Mouse (Mus musculus): Measurements from ENCODE around the gene Chrnb2. TPM values are rescaled to one million over a fixed set of nuclear protein-coding genes. Genes with fewer than 3 reads are reported as not detected.

The Chrnb2 gene
- polyA plus RNA-seq, 1 experiment from 2014 or later: 0.89 TPM

DNA sequence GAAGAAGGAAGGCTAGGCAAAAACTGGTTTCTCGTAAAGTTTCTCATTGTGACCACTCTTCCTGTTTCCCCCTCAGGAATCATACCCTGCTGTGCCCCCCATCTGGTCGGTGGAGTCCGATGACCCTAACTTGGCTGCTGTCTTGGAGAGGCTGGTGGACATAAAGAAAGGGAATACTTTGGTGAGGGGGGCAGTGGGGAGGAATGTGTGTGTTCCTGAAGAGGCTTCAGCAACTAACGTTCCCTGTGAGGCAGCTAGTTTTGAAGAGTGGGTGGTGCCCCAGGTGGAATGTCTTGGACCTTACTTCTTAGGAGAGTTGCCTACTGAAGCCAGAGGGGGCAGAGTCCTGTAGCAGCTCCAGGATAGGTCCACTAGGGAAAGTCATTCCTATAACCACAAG is 11.6 kb upstream of the Chrnb2 start:
- peaks cover 39% of the 10 kb centered on the region for H3K4me1 ChIP-seq
- no peak overlapping the region for H3K4me2 ChIP-seq (replicated peaks)
- H3K27ac ChIP-seq (replicated peaks): no peak overlapping the region
- no peaks in the 10 kb centered on the region for H3K9me3 ChIP-seq (replicated peaks)
- no peak for ATAC-seq (ENCODE audit: insufficient number of reproducible peaks, low FRiP score, low TSS enrichment, low read depth)
- H3K36me3 ChIP-seq: peaks cover 51% of the 10 kb centered on the region
- no peak overlapping the region for H3K4me3 ChIP-seq (replicated peaks)
- H3K9ac ChIP-seq: no peak overlapping the region
- WGBS: 79% methylated on average over 4 of the region's 4 CpGs
- H3K27me3 ChIP-seq: no peaks in the 10 kb centered on the region

DNA sequence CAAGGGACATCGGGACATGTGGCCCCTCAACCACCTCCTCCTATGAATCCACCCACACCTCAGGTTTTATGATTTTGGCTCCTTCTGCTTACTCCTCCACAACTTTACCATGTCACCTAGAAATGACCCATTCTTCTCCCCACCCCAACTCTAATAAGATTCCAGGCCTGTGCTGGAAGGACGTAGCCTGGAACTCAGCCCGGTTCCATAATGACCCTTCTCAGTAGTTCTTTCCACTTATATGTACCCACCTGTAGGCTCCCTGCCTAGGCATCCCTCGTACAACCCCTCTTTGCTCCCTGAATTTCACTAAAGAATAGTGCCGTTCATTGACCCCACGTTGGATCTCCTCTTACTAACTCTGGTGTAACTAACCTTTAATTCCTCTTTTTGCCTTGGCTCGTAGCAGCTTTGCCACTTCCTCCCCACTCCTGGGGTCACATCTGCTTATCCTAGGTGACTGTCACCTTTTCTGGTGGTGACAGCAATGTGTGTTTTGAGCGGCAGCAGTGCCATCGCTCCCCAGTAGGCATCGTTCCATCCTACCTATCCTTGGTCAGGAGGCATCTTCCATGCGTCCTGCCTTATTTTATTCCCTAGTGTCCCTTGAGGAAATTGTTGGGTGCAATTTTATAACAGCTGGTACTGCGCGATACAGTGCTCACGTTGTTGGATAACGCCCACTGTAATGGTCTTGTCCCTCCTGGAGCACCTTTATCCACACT is 10.0 kb upstream of the Chrnb2 start:
- no peaks in the 10 kb centered on the region for H3K9me3 ChIP-seq (replicated peaks)
- no peak overlapping the region; the same call in 1 of the 2 replicates for H3K27ac ChIP-seq (replicated peaks)
- H3K36me3 ChIP-seq: peaks cover 35% of the 10 kb centered on the region
- ATAC-seq (ENCODE audit: insufficient number of reproducible peaks, low FRiP score, low TSS enrichment, low read depth): no peak
- peaks cover 39% of the 10 kb centered on the region for H3K4me1 ChIP-seq
- WGBS: 42% methylated on average over 15 of the region's 15 CpGs
- peak overlapping the region; percentile 82 for H3K4me2 ChIP-seq (replicated peaks)
- H3K4me3 ChIP-seq (replicated peaks): peak overlapping the region; percentile 98
- H3K27me3 ChIP-seq: no peaks in the 10 kb centered on the region
- peak overlapping the region; percentile 99 for H3K9ac ChIP-seq

DNA sequence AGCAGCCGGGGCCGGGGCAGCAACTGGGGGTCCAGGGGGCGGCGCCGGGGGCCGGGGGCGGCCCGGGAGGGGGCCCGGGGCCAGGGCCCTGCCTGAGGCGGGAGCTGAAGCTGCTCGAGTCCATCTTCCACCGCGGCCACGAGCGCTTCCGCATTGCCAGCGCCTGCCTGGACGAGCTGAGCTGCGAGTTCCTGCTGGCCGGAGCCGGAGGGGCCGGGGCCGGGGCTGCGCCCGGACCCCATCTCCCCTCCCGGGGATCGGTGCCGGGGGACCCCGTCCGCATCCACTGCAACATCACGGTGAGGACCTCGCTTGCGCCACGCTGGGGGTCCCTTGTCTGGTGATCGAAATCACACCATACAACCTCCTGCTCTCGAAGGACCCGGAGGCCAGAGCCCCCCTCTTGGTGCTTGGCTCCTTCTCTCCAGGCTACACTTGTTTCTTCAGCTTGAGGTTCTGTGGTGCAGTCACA is 9.3 kb upstream of the Chrnb2 start:
- Histone ChIP-seq H3K27ac (replicated peaks) (peak overlapping the region; percentile 96), H3K9ac (peak overlapping the region; percentile 99), H3K27me3 (no peaks in the 10 kb centered on the region), H3K9me3 (replicated peaks) (no peaks in the 10 kb centered on the region), H3K36me3 (peaks cover 28% of the 10 kb centered on the region), H3K4me3 (replicated peaks) (peak overlapping the region; percentile 98), H3K4me1 (peaks cover 39% of the 10 kb centered on the region), H3K4me2 (replicated peaks) (peak overlapping the region; percentile 82)
- WGBS: under 1% methylated on average over 32 of the region's 37 CpGs
- ATAC-seq (ENCODE audit: insufficient number of reproducible peaks, low FRiP score, low TSS enrichment, low read depth): peak; percentile 24

DNA sequence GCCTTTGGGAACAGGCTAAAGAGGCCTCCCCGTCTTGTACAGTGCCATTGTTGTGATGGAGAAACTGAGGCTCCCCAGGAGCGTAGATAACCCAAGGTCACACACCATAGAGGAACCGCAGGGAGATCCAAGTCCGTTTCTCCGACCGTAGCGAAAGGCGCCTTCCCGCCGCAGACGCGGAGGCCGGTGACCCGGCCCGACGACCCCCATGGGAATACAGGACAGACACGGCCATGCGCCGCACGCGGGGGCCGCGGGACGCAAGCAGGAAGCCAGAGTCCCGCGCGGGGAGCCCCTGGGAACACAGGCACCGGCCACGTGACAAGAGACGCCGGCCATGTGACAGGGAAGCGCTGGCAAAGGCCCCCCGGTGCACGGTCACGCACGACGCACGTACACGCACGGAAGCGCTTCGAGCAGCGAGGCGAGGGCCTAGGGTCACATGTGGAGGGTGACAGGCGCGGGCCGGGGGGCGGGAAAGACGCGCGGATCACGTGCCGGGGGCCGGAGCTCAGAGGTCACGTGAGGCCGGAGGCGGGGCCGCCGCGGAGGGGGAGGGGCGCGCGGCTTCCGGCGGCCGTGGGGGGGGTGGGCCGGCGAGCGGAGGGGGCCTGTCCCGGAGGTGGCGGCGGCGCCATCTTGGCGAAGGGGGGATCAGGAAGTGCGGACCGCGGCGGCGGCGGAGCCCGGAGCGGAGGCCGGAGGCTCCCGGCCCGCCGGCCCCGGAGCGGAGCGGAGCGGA is 8.7 kb upstream of the Chrnb2 start, which contains the start of gene Ube2q1:
Gene Ube2q1, plus strand, starts transcription at position 649 of the 742 bp plus-strand sequence.
- Histone ChIP-seq H3K27me3 (no peaks in the 10 kb centered on the region), H3K4me2 (replicated peaks) (peak within 1 kb of the TSS; percentile 82), H3K27ac (replicated peaks) (peak within 1 kb of the TSS; percentile 96), H3K4me1 (peaks cover 39% of the 10 kb centered on the region), H3K36me3 (peaks cover 22% of the 10 kb centered on the region), H3K9me3 (replicated peaks) (no peaks in the 10 kb centered on the region), H3K9ac (peak within 1 kb of the TSS; percentile 99), H3K4me3 (replicated peaks) (peak within 1 kb of the TSS; percentile 98)
- ATAC-seq (ENCODE audit: insufficient number of reproducible peaks, low FRiP score, low TSS enrichment, low read depth): peak; percentile 94
- 1% methylated on average over 70 of the region's 90 CpGs for WGBS

DNA sequence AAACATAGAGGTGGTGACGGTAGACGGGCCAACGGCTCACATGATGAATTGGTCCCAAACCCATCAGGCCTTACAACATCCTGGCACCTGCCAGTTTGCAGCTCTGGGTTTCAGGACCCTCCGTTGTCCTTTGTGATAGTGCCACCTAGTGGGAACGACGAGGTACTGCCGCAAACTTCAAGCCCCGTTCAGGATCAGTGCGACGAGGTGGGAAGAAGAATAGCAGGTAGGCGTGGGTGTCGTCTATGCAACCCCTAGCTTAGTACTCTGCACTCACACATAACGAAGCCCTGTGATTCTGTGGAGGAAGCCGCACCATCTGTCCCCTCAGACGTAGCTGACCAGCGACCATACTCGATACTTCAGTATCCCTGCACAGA is 8.1 kb upstream of the Chrnb2 start:
- H3K27me3 ChIP-seq: no peaks in the 10 kb centered on the region
- peak overlapping the region; percentile 98 for H3K4me3 ChIP-seq (replicated peaks)
- peaks cover 39% of the 10 kb centered on the region for H3K4me1 ChIP-seq
- WGBS: under 1% methylated on average over 17 of the region's 17 CpGs
- no peaks in the 10 kb centered on the region for H3K9me3 ChIP-seq (replicated peaks)
- H3K27ac ChIP-seq (replicated peaks): peak overlapping the region; percentile 96
- H3K9ac ChIP-seq: peak overlapping the region; percentile 99
- peak; percentile 48 for ATAC-seq (ENCODE audit: insufficient number of reproducible peaks, low FRiP score, low TSS enrichment, low read depth)
- H3K4me2 ChIP-seq (replicated peaks): peak overlapping the region; percentile 82
- peaks cover 18% of the 10 kb centered on the region for H3K36me3 ChIP-seq

DNA sequence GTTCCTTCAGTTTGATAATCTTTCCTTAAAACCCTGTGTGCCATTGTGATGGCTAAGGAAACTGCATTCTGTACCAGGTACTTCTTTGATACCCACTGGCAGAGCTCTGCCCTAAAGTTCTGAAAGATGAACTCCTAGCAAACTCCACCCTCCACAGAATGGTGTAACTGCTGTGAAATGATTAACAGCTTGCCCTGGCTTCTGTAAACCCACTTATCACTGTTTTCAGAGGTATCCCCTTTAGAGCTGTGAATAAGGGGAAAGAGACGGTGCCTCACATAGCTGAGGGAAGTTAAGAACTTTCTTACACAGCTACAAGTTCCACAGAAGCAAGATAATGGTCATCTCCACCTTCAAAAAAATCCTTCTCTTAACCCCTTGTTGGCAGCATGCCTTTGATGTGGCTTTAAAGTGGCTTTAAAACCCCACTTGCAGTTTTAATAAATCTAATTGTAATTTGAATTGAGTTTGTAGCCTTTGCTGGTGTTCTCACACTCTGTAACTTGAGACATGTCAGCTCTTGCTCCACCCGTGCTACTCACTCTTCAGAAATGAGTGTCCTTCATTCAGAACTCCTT is 6.1 kb upstream of the Chrnb2 start:
- no peak overlapping the region for H3K4me3 ChIP-seq (replicated peaks)

DNA sequence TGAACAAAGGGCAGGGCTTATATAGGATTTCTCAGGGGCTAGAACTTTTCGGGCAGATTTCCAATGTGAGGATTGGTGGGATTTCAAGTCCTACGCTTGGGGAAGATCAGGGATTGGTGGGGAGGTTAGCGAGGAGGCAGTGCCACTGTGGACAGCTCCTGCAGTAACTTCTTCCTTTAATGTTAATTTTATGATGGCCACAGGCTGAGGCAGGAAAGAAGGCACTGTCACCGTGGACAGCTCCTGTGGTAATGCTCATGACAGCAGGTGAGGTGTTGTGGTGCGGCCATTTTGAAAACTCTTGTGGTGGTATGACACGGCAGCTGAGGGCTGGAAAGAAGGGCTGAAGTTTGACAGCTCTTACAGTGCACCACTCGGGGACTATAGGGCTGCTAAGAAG is 5.2 kb upstream of the Chrnb2 start:
- no peak for ATAC-seq (ENCODE audit: insufficient number of reproducible peaks, low FRiP score, low TSS enrichment, low read depth)
- Histone ChIP-seq H3K9ac (no peak overlapping the region), H3K4me2 (replicated peaks) (no peak overlapping the region)

More for the DNA sequence above, 6.1 kb upstream of the Chrnb2 start:
- Histone ChIP-seq H3K27ac (replicated peaks) (no peak overlapping the region), H3K27me3 (no peaks in the 10 kb centered on the region), H3K4me2 (replicated peaks) (no peak overlapping the region), H3K9ac (no peak overlapping the region), H3K4me1 (peaks cover 29% of the 10 kb centered on the region), H3K36me3 (no peaks in the 10 kb centered on the region; the same call in 1 of the 2 replicates), H3K9me3 (replicated peaks) (no peaks in the 10 kb centered on the region)
- 48% methylated on average over 2 of the region's 2 CpGs for WGBS
- ATAC-seq (ENCODE audit: insufficient number of reproducible peaks, low FRiP score, low TSS enrichment, low read depth): no peak

DNA sequence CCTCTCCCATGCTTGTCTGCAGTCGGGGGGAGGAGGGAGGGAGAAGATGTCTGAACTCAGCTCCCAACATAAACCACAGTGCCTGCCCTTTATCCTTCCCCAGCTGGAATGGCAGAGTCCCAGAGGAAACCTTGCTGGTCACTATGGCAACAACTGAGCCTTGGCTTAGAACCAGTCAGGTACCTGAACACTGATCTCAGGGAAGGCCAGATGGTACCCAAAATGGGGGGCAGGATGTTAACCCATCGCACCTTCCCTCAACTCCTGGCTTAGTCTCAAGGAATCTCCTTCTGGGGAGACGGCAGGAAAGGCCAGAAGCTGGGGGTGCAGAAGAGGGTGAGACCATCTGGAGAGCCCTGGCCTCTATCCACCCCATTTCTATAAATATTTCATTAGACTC is 4.6 kb downstream of the Chrnb2 start:
- no peak overlapping the region for H3K4me2 ChIP-seq (replicated peaks)
- no peak overlapping the region for H3K4me3 ChIP-seq (replicated peaks)
- H3K27ac ChIP-seq (replicated peaks): no peak overlapping the region
- peaks cover 8% of the 10 kb centered on the region for H3K4me1 ChIP-seq
- no peak for ATAC-seq (ENCODE audit: insufficient number of reproducible peaks, low FRiP score, low TSS enrichment, low read depth)
- no peaks in the 10 kb centered on the region for H3K9me3 ChIP-seq (replicated peaks)
- no peaks in the 10 kb centered on the region for H3K36me3 ChIP-seq
- WGBS: 63% methylated on average over 3 of the region's 3 CpGs
- no peak overlapping the region for H3K9ac ChIP-seq
- H3K27me3 ChIP-seq: peaks cover 10% of the 10 kb centered on the region

More for the DNA sequence above, 5.2 kb upstream of the Chrnb2 start:
- Histone ChIP-seq H3K36me3 (no peaks in the 10 kb centered on the region; the same call in 1 of the 2 replicates), H3K27me3 (0 out of 2 replicates have a peak, but pooled peaks cover 7% of the 10 kb centered on the region), H3K27ac (replicated peaks) (no peak overlapping the region), H3K4me3 (replicated peaks) (no peak overlapping the region), H3K9me3 (replicated peaks) (no peaks in the 10 kb centered on the region), H3K4me1 (peaks cover 21% of the 10 kb centered on the region)
- 63% methylated on average over 7 of the region's 7 CpGs for WGBS

DNA sequence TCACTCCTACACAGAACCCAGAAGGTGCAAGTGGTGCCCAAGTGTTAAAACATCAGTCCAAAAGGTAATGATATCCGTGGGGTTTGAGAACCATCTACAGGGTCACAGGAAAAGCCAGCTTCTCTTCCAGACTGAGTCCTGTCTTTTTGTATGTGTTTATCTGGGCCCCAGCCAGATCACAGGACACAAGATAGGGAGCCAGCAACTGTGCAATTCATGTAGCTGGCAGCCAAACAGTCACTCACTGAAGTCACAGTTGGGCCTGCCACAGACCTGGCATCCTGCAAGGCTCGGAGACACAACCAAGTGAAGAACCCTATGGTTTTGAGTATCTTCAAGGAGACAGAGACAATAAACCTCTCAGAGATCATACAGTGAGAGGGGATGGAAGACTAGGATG is 6.6 kb downstream of the Chrnb2 start:
- no peaks in the 10 kb centered on the region for H3K36me3 ChIP-seq
- H3K27me3 ChIP-seq: no peaks in the 10 kb centered on the region
- H3K9me3 ChIP-seq (replicated peaks): no peaks in the 10 kb centered on the region
- no peak overlapping the region for H3K4me2 ChIP-seq (replicated peaks)
- no peak overlapping the region for H3K27ac ChIP-seq (replicated peaks)
- H3K9ac ChIP-seq: no peak overlapping the region
- 85% methylated on average over 2 of the region's 2 CpGs for WGBS
- ATAC-seq (ENCODE audit: insufficient number of reproducible peaks, low FRiP score, low TSS enrichment, low read depth): no peak
- H3K4me1 ChIP-seq: no peaks in the 10 kb centered on the region
- no peak overlapping the region for H3K4me3 ChIP-seq (replicated peaks)

DNA sequence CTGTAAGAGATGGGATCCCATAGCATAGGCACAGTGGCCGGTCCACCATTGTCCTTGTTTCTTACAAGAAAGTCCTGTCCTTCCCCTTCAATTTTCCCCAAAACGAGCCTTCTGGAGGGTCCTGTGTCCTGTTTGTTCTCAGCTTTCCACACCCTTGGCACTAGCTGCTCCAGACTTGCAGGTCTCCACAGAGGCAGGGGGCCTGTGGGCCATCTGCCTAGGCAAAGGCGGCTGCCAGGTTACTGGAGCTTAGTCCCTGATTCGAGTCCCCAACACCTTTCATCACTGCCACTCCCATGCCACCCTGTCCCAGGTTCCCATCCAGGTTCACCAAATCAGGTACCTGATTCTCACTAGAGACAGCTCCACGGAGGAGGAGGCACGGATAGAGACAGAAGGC is 9.1 kb downstream of the Chrnb2 start:
- 77% methylated on average over 6 of the region's 6 CpGs for WGBS

DNA sequence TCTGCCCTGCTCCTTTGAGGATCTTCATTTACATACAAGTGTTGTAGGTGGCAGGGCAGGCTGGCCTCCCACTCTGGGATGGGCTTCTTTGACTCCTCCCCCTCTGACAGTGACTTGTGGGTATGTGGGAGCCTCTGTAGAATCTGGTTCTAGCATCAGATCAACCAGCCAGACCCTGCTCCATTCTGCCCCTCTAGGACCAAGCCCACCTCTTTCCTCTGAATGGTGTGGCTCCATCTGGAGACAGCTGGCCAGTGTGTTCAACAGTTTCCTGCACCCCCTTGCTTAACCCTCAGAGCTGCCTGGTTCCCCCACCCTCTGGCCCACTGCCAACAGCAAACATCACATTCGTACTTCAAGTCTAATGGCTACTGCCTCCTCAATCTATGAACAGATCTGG is 12.1 kb downstream of the Chrnb2 start:
- Histone ChIP-seq H3K4me2 (replicated peaks) (no peak overlapping the region), H3K27ac (replicated peaks) (no peak overlapping the region), H3K27me3 (no peaks in the 10 kb centered on the region), H3K4me3 (replicated peaks) (no peak overlapping the region), H3K9ac (no peak overlapping the region), H3K36me3 (peaks cover 43% of the 10 kb centered on the region), H3K9me3 (replicated peaks) (no peaks in the 10 kb centered on the region), H3K4me1 (no peaks in the 10 kb centered on the region)
- WGBS: 50% methylated on average over 1 of the region's 1 CpGs
- no peak for ATAC-seq (ENCODE audit: insufficient number of reproducible peaks, low FRiP score, low TSS enrichment, low read depth)

More for the DNA sequence above, 9.1 kb downstream of the Chrnb2 start:
- Histone ChIP-seq H3K4me2 (replicated peaks) (no peak overlapping the region), H3K4me3 (replicated peaks) (no peak overlapping the region), H3K27me3 (no peaks in the 10 kb centered on the region), H3K9me3 (replicated peaks) (no peaks in the 10 kb centered on the region), H3K27ac (replicated peaks) (no peak overlapping the region), H3K4me1 (no peaks in the 10 kb centered on the region), H3K9ac (no peak overlapping the region), H3K36me3 (peaks cover 17% of the 10 kb centered on the region; the same call in 1 of the 2 replicates)
- no peak for ATAC-seq (ENCODE audit: insufficient number of reproducible peaks, low FRiP score, low TSS enrichment, low read depth)

Measured in embryonic facial prominence, embryonic 15.5 days (tissue).